Mouse (Mus musculus) frontal cortex, postnatal 10 days (tissue): ENCODE measurements around the gene St8sia4.
"Not testable (repeated sequence)": the region's sequence is repeated elsewhere in the genome, so short reads cannot be mapped to it uniquely, and the experiment has no call there.

Experiments
- DNase-seq, 2 experiments: peaks; one replicate each; pipeline ENCODE4 v3.0.0; 2022; ENCODE audit warnings: low spot score in 2 of 2, mixed read lengths in 1 of 2

St8sia4 gene

DNA sequence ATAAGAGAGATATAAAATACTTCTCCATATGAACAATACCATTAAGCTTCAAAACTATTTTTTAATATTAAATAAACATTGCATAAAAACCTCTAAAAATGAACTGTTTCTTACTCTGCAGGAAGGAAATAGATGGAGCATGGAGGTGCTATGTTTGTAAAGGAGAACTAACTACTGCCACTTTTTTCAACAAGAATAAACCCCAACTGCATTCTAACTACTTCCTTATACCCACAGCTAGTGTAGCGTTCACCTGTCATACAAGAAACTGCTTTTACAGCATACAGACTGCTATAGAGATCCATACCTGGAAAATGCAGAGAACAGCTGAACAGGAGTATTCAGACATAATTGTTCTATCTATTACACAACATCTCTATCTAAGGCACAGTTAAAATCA lies 70.5 kb downstream of the St8sia4 start:
- no peak for DNase-seq

DNA sequence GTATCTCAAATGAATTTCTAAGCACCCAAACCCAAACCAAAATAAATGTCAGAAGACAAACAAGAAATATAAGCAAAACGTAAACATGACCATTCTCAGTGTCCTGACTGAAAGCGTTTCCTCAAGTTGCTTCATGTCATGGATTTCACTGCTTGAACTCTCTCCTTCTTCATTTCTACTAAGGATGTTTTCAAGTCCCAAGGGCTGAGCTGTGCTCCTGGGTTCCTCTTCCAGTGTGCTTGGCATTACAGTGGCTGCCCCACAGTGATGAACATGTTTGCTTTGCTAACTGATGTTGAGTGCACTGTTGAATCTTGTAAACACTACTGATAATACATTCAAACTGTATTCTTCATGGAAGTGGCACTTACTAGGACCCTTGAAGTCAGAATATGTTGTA lies 76.3 kb downstream of the St8sia4 start:
- DNase-seq = no peak

DNA sequence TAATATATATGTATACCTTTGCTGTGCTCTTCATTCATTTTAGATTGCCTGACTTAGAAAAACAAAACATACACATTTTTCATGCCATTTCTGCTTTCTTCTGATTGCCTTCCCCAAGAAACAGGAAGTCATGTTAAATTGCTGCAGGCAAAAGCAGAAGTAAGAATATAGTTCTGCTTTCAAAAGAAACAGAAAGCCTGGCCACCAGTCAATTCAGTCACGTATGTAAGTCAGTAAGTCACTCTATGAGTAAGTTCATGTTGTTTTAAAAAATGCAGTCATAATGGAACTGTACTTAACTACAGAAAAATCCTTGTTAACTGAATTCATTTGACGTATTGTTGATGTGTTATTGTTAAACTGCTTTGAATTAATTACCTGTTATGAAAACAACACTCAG lies 77.3 kb downstream of the St8sia4 start:
- no peak for DNase-seq

DNA sequence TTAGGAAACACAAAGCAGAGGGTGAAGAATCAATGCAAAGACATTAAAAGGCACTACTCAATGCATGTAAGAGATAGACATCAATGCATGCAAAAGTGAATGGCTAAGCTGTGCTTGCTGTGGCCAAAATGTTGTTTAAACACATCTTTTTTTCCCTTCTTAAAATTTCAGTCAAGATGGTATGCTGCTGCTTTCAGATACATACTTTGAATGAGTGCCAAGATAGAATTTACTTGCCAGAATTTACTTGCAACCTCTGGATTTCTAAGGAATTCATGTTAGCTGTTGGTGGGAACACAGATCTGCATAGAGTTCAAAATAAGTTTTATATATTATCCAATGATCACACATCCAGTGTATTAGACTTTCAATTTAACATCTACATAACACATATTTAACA lies 77.9 kb downstream of the St8sia4 start:
- no peak for DNase-seq

- no peak for DNase-seq
Observed at GRCm38 (mm10) chr1:95583310-95583709, 84.1 kb downstream of the St8sia4 start.

- DNase-seq = no peak
Observed at GRCm38 (mm10) chr1:95582264-95582663, 85.1 kb downstream of the St8sia4 start.

DNA sequence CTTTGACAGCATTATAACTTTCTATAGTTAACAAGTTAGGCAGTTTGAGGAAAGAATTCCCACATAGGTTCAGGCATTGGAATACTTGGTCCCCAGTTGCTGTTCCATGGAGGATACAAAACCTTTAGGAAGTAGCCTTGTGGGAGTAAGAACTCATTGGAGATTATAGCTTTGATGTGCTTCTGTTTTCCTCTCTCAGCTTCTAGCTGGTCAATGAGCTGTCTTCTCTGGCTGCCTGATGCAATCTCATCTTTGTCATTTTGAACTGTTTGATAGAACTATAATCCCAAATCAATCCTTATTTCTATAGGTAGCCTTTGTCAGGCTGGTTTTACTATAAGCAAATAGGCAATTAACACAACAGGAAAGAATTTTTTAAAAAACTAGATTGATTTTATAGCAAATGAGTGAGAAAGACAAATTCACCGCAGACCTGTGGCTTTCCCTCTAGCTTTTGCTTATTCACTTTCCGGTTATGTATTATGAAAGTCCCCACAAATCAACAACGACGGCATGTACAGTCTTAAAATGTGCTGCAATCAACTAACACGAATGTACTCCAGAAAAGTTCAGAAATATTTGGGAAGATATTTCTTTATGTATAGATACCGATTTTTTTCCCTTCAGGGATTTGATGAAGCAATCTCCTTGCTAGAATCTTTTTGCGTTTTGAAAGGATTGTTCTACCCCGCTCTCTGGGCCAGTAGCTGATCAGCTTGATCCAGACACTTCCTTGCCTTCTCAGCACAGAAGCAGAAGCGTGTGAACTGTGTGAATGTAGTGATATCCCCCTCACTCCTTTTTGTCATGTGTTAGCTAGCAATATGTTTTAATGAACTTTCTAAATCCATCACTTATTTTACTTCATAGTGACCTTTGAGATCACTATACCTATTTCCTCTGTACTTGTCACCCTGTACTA lies 94.5 kb downstream of the St8sia4 start:
- no peak for DNase-seq

GRCm38 (mm10) chr1:95571106-95571505 lies 96.3 kb downstream of the St8sia4 start:
- no peak for DNase-seq

DNA sequence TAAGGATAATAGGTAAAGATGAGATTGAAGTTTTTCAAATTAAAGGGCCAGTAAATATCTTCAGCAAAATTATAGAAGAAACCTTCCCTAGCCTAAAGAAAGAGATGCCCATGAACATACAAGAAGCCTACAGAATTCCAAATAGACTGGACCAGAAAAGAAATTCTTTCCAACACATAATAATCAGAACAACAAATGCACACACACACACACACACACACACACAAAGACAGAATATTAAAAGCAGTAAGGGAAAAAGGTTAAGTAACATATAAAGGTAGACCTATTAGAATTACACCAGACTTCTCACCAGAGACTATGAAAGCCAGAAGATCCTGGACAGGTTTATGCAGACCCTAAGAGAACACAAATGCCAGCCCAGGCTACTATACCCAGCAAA lies 112.8 kb downstream of the St8sia4 start:
- DNase-seq = not testable (repeated sequence)

DNA sequence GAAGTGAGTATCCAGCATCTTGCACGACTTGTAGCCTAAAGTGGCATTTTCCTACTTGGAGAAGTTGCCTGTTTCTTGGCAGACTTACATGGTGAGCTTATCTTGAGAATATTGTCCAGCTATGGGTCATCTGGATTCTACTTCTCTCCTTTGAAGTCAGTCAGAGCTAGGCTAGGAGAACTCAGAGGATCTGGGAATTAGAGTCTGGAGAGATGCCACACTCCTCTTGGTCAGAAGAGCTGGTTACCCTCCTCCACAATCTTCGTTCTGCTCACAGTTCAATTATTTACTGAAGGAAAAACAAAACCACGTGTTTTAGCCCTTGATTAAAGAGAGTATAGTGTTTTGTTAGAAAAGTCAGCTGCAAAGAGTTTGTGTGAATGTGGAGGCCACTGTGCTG lies 125.9 kb downstream of the St8sia4 start:
- DNase-seq = no peak
